Mouse (Mus musculus) cerebellum, adult 9-11 months (tissue): ENCODE measurements around the gene Rffl.

ENCODE experiments used
- DNase-seq: peaks from one replicate; pipeline ENCODE4 v3.0.0; 2022

Gene Rffl

DNA sequence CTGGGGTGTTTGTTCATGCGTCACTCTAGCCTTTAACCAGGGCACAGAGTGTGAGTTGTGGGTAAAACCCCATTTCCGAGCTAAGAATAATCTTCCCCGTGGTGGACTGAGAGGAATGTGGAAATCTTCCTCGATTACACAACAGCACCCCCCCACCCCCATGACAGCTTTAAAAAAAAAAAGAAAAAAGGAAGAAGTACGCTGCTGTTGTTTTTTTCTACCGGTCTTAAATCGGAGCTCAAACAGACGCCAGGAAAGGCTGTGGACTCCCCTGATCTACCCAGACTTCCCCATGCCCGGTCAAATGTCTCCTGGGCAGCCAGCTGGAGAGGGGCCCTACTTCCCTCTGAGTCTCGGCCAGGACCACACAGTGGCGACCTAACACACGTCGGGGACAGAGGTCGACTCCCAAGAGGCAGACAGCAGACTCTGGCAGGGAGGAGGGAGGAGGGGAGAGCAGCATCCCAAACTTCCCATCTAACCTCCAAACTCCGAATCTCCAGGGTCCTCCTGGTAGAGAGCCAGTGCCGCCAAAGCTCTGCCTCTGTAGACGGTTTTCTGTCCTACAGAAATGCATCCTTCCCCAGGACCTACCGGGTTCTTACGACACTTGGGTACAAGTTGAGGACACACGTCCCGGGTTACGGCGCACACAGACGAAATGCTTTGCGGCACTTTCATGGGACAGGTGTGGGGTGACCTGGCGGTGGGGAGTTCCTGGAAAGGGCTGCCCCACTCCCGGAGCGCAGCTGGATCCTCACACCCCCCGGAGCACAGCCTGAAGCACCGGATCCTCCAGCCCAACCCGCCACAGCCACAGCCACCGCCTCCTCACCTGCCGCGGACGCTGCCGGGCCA is 608 bp downstream of the Rffl start:
- DNase-seq, result peak; percentile 72

DNA sequence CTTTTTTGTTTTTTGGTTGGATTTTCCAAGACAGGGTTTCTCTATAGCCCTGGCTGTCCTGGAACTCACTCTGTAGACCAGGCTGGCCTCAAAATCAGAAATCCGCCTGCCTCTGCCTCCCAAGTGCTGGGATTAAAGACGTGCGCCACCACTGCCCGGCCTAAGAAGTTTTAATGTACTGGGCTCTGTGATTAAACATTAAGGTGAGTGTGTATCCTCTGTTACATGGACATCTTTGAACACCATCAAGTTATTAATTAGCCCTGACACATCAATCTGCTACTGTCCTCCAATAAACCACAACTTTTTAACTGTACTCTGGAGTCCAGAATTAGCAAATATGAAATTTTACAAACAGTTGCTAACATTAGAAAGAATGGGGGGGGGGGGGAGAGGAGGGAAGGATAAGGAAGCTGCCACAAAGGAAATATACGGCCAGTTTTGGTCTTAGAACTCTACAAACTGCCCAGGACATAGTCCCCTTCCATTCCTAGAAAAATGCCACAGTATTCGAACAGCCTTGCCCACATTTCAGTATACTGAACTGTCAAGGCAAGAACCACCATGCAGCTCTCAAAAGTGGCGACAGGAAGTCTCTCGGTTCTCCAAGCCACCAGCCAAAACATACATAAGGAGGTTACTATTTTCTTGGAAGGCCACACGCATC is 1.4 kb downstream of the Rffl start:
- DNase-seq, result peak; percentile 27

DNA sequence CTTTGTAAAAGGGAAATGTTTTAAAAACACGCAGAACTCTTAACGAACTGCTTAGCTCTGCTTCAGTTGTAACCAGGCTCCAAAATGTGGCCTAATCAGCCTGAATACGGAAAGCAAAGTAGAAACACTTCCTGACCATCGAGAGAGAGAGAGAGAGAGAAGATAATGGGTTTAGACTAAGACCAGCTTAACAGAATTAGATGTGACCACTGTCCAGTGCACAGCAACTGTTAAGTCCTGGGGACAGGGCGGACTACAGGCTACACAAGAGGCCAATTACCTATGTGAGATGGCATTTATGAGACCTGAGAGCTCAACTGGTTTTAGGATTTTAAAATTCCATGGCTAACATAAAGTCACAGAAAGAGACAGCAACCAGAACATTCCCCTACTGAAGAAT is 3.1 kb downstream of the Rffl start:
- no peak for DNase-seq

DNA sequence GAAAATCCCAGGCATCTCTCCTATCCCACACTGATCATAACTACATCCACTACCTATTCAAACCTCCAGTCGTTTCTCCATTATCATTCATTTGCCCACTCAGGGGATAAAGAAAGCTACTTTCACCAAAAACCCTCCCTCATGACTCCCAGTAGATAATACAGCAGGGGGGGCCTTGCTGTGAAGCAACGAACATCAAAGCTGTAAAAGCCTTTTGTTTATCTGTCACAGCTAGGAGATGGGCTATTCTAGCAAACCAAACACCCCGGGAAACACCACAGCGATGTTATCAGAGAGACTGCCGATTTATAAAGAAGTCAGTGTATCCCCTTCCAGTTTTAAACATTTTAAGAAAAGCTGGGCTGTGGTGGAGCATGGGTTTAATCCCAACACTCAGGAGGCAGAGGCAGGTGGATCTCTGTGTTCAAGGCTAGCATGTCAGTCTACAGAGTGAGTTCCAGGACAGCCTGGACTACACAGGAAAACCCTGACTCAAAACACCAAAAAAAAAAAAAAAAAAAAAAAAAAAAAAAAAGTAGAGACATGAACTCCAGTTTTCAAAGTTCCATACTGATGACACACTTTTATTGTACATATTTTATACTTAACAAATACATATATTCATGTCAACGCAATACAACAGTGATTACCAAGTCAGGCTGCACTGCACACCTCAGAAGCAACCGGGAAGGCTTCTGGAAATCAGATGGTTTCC is 4.0 kb downstream of the Rffl start:
- DNase-seq, result no peak

DNA sequence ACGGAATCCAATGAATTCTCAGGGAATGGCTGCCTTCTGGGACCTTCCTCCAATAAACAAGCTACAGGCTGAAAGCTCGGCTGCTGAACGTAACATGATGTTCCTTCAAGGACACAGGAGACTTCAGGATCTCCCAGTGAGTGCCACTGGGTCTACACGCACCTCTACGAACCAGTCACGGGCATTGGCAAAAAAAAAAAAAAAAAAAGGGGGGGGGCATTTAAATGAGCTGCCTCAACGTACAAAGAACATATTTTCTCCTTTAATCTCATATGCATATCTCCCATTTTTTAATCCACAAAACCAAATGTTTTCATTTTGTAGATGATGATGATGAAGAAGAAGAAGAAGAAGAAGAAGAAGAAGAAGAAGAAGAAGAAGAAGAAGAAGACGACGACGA is 5.1 kb downstream of the Rffl start:
- DNase-seq, result no peak

DNA sequence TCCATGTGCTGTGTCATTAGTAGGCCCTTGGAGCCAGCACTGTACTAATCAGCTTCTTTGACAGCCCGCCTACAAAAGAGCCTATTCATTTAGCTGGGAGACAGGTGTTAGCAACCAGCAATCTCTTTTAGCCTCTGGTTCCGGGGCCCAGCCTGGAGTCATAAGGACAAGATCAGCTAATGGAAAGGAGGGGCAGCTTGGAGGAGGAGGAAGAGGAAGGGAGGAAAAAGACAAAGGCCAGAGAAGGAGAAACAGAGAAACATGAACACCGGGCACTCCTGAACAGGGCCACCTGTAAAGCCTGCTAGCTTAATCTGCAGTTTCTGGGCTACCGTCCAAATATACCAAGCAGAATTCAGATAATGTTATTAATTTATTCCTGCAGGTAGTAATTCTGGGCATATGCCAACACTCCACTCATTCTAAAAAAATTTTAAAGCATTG is 7.5 kb downstream of the Rffl start:
- DNase-seq, result no peak

DNA sequence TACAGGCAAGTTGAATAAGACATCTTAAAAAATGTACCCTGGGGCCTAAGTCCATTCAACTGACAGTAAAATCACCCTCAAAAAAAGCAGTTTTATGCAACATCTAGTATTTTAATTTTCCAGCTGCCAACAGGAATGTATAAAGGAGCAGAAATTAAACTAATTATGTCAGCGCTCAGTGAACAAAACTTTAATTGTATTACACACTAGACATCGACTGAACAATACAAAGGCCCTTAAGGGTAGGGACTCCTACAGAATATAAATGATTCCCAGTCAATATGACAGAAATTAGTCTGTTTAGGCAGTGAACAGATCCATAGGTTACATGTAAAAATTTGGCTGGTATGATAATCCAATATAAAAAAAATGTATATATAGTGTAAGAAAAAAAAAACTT is 8.0 kb downstream of the Rffl start:
- DNase-seq, result no peak

DNA sequence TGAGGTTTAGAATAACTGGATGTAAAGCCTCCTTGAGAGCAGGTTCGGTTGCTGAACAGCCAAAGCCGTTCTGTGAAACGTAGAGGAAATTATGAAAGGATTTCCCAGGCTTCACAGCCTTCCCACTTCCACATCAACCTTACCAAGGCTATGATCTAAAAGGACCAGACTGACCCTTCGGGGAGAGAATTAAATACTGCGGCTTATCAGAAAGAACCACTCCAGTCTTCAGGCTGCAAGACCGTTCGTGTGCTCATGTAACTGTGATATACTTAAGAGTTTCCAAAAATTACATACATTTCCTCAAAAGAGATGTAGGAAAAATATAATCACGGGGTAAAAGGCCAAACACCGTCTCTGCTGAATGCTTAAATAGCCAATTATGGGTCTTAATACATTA is 8.4 kb downstream of the Rffl start:
- no peak for DNase-seq

DNA sequence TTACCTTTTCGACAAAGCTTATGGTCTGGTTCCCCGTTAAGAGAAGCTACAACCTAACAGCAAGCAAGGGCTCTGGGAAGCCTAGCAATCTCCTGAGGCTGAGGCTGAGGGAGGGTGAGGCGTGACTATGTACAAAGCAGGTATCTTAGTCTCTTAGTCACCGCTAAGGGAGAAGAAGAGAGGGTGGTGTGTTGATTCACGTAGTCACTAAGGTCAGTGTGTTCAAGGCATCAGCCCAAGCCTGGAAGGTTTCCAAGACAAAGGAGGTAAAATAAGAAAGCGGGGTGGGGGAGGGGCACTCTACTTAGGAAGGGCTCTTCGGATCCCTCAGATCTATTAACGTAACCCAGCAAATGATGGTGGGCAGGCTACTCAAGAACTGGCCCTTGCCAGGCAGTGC is 9.5 kb downstream of the Rffl start:
- no peak for DNase-seq

DNA sequence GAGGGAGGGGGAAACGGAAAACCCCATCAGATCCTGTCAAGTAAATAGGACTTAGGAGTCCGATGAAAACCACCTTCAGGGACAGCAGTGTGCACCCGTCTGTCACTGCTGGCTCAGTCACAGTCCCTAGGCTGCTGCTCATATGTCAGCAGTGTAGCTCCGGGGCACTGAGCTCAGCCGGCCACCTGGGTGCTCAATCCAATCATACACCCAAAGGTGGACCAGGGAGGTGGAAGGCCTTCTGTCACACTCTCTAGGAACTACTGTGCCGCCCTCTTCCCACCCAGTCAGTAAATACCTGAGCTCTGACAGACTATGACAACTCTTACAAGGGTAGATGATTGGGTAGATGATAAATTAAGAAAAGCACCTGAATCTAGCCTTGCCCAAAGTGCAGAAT is 10.3 kb downstream of the Rffl start:
- DNase-seq, result no peak

DNA sequence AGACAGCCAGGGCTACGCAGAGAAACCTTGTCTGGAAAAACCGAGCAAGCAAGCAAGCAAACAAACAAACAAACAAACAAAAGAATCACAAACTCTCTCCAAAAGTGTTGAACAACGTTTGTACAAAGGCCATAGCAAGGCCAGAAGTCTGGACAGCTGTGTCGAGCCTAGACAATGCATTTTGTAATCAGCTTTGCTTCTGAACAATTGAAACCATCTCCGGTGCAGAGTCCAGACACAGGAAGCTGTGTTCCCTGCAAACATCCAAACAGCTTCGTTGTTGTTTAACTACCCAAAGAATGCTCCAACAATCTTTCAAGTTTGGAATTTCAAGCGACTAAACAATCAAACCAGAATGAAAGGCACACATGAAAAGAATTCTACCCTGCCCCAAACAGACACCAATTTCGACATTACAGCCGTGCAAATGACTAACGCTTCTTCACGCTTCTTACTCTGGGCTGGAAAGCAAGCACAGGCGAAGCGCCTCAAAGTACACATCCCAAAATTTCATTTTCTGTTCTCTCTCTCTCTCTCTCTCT is 13.6 kb downstream of the Rffl start:
- no peak for DNase-seq

DNA sequence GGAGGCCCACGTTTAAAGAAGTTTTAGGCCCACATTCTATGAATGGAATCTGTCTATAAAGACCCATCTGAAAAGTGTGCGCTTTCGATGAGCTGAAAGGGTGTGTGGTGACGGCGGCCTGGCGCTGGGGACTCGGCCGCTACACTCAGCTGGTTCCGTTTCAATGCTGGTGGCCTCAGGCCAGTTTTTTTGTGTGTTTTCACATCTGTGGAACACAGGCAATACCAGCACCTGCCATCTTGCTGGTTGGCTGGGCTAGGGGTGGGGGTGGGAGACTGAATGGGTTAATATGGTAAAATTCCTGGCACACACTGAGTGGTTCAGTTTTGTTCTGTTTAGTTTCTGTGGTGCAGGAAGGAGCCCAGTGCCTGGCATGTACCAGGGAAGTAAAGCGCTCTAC is 15.0 kb downstream of the Rffl start:
- no peak for DNase-seq

DNA sequence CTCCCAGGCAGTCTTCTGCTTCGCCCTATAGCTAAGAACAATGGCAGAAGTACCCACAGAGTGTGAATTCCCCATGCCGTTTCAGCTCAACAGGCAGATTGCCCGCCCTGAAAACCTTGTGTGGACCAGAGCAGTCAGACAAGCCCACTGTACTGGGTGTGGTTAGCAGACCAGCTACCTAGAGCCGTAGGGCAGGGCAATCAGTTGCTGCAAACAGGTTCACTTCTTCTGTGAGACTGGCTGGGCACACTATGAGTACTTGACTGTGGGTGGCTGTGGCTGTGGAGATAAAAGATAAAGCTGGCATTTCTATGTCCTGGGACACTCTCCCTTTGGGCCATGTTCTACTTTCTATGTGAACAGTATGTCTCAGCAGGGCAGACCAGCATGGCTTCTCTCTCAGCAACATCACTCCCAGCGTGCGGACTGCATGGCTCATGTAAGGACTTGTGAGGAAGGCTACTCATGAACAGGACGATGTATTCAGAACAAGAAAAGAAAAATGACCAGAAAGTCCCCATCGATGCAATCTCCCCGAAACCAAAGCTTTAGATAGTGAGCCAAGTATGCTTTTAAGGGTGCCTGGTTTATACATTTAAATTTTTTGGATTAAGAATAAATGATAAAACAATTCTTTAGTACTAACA is 15.6 kb downstream of the Rffl start:
- DNase-seq, result no peak

DNA sequence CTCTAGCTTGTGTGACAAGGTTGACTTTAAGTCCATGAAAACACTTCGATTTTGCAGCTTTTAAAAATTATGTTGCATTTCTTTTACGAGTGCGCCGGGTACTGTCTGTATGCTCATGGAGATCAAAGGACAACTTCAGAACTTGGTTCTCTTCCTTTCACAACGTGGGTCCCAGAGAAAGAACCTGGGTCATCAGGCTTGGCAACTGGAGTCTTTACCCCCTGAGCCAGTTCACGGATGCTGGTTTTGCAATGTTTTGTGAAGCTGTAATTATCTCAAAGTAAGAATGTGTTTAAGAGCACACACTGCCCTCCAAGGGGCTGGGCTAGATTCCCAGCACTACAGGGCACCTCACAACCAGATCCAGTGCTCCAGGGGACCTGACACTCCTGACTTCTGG is 16.9 kb downstream of the Rffl start:
- DNase-seq, result no peak

DNA sequence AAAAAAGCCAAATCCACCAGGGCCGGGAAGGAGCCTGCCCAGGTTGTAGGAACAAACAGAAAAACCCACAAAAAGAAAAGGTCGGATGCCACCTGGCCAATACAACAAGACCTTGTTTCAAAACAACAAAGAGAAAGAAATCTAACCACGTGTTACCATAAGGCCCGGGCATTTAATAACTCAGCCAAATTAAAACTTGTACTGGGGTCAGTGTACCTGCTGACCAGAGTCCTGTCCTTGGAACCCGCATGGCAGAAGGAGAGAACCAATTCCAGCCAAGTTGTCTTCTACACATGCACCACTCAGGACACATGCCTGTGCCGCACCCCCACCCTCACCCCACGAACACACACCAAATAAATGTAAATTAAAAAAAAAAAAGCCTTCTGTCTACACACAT is 18.1 kb downstream of the Rffl start:
- no peak for DNase-seq

DNA sequence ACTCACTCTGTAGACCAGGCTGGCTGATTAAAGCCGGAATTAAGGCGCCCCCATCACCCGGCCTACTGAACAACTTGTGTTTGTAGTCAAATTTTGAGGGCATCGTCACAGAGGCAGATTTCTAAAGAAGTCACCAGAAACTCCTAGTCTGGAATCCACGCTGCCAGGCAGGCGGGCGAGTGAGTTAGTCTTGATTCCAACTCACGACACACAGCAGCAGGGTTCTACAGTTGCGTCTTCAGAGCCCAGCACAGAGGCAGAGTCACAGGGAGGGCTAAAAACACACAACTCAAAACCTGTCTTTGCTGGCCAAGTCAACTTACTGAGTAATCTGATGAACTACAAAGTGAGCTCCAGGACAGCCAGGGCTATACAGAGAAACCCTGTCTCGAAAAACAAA is 18.5 kb downstream of the Rffl start:
- no peak for DNase-seq

DNA sequence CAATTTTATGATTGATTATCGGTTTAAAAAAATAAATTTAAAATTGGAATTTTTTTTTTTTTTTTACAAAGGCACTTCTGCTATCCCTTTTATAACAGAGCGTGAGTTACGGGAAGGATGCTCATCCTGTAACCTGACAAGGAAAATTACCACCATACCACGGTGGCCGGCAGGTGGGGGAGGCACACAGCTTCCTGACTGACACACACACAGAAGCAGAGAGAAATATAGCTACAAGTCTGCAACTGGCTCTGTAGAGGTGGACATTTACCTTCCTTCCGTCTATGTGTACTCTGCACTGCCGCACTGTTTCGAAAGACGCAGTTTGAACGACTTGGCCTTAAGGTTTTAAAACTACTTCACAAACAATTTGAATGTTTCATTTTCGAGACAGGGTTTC is 18.9 kb downstream of the Rffl start:
- no peak for DNase-seq

DNA sequence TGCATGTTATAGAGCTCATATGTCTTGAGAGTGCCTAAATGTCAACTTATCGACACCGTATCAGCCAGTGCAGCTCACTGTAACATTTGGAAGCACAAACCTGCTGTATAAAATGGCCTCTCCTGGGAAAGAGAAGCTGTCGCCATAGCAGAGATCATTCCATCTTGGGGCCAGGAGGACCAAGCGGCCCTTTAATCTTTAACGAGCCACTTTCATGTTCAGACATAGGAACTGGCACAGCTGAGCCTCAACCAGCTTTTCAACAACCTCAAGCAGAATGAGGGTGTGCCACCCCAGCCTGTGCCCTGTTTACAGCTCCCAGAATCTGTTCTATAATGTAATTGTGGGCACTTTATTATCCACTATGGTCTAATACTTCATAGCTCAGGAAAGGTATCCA is 20.8 kb downstream of the Rffl start:
- DNase-seq, result no peak

DNA sequence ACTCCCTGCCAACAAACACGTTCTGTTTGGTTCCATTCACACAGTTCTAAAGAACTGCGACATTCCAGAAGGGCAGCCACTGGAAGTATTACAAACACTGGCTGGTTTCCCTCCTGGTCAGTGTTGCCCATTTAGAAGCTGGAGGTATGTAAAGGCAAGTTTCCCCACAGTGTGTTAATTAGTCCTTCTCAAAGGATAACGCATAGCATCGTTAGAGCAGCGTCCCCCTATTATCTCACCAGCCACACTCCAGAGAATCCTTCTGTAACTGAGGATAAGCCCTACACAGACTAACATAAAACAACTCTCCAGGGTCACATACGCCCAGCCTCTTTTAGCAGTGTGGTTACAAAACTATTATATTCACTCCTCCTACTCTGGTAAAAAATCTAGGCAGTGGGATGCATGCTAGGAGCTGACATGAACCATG is 23.4 kb downstream of the Rffl start:
- no peak for DNase-seq

DNA sequence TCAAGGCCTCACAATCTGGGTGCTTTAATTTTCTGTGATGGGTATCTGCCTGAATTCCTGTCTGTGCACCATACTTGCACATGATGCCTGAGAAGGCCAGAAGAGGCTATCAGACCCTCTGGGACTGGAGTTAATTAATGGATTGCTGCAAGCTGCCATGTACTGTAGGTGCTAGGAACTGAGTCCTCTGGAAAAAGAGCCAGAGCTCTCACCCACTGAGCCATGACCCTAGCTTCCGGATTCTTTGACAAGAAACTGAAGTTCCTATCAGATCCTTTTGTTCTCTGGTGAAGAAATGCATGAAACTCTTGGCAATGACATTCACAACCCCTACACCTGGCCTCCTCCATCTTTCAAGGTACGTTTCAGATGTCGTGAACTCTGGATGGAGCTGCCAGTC is 24.1 kb downstream of the Rffl start:
- no peak for DNase-seq

DNA sequence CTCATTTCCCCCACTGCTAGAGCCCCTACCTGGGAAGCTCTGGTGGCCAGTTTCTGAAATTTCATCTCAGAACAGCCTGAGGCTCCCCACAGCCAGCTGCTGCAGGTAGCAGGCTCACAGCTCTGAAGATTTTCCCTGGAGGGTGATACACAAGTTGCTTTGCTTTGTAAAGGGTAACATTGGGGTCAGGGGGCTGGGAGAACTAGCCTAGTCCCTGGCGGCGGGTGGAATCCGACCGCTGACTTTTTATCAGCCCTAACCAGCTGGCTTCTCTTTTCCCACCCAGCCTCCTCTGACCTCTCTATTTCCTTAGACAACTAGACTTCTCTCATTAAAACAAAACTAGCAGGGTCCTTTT is 25.0 kb downstream of the Rffl start:
- DNase-seq, result no peak

DNA sequence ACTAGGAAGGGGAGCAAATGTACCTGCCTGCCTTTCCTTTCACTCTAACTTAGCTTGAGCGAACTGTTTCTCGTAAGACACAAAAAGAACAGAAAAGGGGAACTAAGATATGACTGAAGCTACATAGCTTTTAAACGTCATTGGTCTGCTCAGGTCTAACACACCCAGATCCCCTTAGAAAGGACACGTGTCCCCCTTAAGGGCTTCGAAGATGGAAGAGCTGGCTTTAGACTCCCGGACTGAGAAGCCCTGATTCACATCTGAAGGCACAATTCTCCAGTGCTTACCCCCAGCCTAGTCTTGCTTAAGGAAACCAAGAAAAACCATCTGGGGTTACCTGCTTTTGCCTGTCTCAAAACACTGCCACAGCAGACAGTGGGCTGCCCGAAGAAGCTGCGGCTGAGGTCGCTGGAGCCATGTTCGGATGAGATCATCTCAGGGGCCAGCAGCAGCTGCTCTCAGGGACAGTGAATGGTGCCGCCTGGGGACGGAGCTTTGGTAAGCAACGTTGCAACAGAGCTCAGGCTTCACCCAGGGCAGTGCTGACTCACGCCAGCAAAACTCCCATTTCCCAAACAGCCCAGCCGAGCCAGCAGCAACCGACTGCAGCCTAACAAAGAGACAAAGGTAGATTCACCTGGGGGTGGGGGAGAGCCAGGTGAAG is 25.5 kb downstream of the Rffl start:
- peak; percentile 39 for DNase-seq
